Mouse (Mus musculus) spleen, adult 10 weeks (tissue): ENCODE measurements around the gene Gnb2. TPM values are rescaled to one million over a fixed set of nuclear protein-coding genes. Genes with fewer than 3 reads are reported as not detected.

Source experiments
- polyA plus RNA-seq: library from polyadenylated mRNA; stranded (reverse); fragments of 350-450 nt; fragmentation: Illumina TruSeq; extraction: RNeasy Lipid Tissue Mini Kit (QIAGEN cat#74804); gene quantifications from one replicate; pipeline ENCODE4 v1.2.3, GENCODE M21; 2015; ENCODE audit warnings: low replicate concordance; ENCODE audit not compliant: insufficient read depth

Gene Gnb2
- 75.7 TPM for polyA plus RNA-seq

DNA sequence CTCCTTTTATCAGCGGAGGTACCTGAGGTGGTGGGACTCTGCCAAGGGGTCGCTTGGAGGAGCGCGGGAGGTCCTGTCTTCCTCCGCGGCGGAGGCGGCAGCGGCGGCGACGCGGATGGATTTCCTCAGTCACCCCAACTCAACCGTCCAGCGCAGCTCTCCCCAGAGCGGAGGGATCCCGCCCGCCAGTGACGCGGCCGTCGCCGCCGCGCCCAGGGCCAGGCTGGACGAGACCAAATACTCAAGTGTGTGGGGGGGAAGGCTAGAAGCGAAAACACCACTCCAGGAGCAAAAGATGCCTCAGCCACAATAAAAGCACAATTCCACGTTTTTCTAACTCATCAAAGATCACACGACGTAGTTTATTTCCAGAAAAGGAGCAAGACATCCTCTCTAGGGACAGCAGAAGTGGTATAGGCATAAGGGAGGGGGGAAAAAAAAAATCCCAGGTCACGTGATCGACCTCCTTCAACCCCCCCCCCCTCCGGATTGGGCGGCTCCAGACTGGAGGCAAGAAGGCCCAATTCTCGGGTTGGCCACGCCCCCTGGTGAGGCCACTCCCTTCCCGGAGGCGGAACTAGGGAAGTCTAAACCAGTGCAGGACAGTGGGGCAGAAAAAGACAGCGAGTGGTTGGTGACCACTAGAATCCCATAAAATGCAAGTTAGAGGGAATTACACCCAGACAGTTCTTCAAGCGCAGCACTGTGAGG is at the start of gene Gnb2, which contains the start of gene Epo:
Gnb2 (minus strand) TSS at position 394 of the 711 bp plus-strand sequence.
Epo (minus strand) TSS at position 126 of the 711 bp plus-strand sequence.

DNA sequence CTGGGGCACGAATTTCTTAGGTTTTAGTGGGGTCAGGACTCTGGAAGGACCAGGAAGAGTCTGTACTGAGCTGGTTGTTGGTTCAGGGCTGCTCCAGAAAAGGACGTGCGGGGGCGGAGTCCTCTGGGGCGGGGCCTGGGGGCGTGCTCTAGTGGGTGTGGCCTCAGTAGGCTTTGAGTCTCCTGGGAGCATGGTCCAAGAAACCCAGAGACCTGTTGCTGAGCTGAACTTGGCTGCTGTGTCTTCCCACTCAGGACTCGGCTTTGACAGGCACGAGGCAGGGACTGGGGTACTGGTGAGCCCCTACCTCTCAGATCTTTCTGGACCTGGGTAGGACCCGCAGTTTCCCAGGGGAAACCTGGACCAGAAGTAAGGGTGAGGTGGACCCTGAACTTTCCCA is 36.4 kb upstream of the Gnb2 start, which contains the start of gene Tfr2:
Tfr2 (plus strand) TSS at position 176 of the 400 bp plus-strand sequence.

DNA sequence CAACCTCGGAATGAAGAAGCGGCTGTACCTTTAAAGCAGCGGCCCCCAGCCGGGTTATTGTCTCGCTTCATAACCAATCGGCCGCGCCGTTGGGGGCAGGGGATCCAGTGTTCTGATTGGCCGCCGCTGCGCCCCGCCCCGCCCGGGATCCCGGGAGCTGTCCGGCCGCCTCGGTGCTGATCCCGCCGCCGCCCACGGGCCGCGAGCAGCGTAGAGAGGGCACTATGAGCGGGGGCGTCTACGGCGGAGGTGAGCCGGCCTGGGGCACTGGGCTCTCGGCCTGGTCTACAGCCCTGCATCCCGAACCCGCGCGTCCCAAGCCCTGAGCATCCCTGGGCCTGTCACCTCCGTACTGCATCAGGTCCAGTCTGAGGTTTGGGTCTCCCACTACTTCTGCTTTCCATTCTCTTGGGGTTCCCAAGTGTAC is 20.1 kb upstream of the Gnb2 start, which contains the start of gene Actl6b:
Actl6b (plus strand) TSS at position 107 of the 427 bp plus-strand sequence.

GRCm38 (mm10) chr5:137518436-137518835 is 14.9 kb downstream of the Gnb2 start, which contains the start of gene Gigyf1:
Gene Gigyf1 (plus strand): TSS chr5:137518548.

GRCm38 (mm10) chr5:137501709-137502666 is 31.3 kb downstream of the Gnb2 start, which contains the start of gene Pop7:
Gene Pop7 (minus strand): TSS chr5:137502518.

Other genes with a start within 250 kb of the Gnb2 start
- 2.4 TPM for gene Ache, start 246.0 kb downstream of the Gnb2 start, polyA plus RNA-seq
- 3.4 TPM for gene Ufsp1, start 238.9 kb downstream of the Gnb2 start, polyA plus RNA-seq
- gene Srrt, start 225.8 kb downstream of the Gnb2 start, polyA plus RNA-seq, result 287 TPM
- gene Trip6, start 219.1 kb downstream of the Gnb2 start, polyA plus RNA-seq, result 3.0 TPM
- gene Slc12a9, start 199.9 kb downstream of the Gnb2 start, polyA plus RNA-seq, result 9.0 TPM
- gene Ephb4, start 183.4 kb downstream of the Gnb2 start, polyA plus RNA-seq, result 6.1 TPM
- not detected for gene Zan, start 56.4 kb downstream of the Gnb2 start, polyA plus RNA-seq
- 5.8 TPM for gene Pop7, start 31.0 kb downstream of the Gnb2 start, polyA plus RNA-seq
- 17.4 TPM for gene Gigyf1, start 15.0 kb downstream of the Gnb2 start, polyA plus RNA-seq
- not detected for gene Epo, start 268 bp downstream of the Gnb2 start, polyA plus RNA-seq
- not detected for gene Actl6b, start 20.0 kb upstream of the Gnb2 start, polyA plus RNA-seq
- 0.90 TPM for gene Tfr2, start 36.3 kb upstream of the Gnb2 start, polyA plus RNA-seq
- gene Mospd3, start 67.5 kb upstream of the Gnb2 start, polyA plus RNA-seq, result 12.5 TPM
- gene Pcolce, start 80.3 kb upstream of the Gnb2 start, polyA plus RNA-seq, result 39.5 TPM
- not detected for gene Fbxo24, start 95.5 kb upstream of the Gnb2 start, polyA plus RNA-seq
- gene Lrch4, start 95.6 kb upstream of the Gnb2 start, polyA plus RNA-seq, result 29.7 TPM
- 19.4 TPM for gene Gm20605, start 95.7 kb upstream of the Gnb2 start, polyA plus RNA-seq
- 45.6 TPM for gene Sap25, start 107.8 kb upstream of the Gnb2 start, polyA plus RNA-seq
- 0.64 TPM for gene Irs3, start 112.2 kb upstream of the Gnb2 start, polyA plus RNA-seq
- gene Agfg2, start 151.2 kb upstream of the Gnb2 start, polyA plus RNA-seq, result 8.7 TPM
- gene Nyap1, start 208.1 kb upstream of the Gnb2 start, polyA plus RNA-seq, result 0.19 TPM
- gene Tsc22d4, start 212.2 kb upstream of the Gnb2 start, polyA plus RNA-seq, result 31.3 TPM
- 5.9 TPM for gene Ppp1r35, start 245.3 kb upstream of the Gnb2 start, polyA plus RNA-seq